Mouse (Mus musculus) embryonic fibroblast, embryonic 13.5 days (primary cell): ENCODE results near the gene Ccdc97.

Experiments
- CTCF ChIP-seq: IDR thresholded peaks from 2 replicates; pipeline ENCODE4 v1.5.1; 2011; ENCODE audit warnings: mild to moderate bottlenecking, control low read depth, low read length, moderate library complexity, borderline replicate concordance; ENCODE audit not compliant: insufficient read depth
- POLR2A ChIP-seq: IDR thresholded peaks from 2 replicates; pipeline ENCODE4 v1.6.1; 2011; ENCODE audit warnings: low read depth, mild to moderate bottlenecking, control low read depth, low read length, moderate library complexity

GRCm38 (mm10) chr7:25727800-25728199 is 8.9 kb upstream of the Ccdc97 start:
- TF ChIP-seq CTCF, result no peak
- no peak for TF ChIP-seq POLR2A
